Mouse (Mus musculus) kidney, postnatal 36 days (tissue): ENCODE measurements at regions not wholly inside any gene's neighbourhood (a gene's known extent, or its start where the extent isn't known, plus 50 kb on each side); places are given as distances from the start of the nearest gene placed in this dataset.

ENCODE experiments used
- DNase-seq, 2 experiments: peaks; one replicate each; pipeline ENCODE4 v3.0.0; 2021 to 2022; ENCODE audit warnings: mixed read lengths in 2 of 2

DNA sequence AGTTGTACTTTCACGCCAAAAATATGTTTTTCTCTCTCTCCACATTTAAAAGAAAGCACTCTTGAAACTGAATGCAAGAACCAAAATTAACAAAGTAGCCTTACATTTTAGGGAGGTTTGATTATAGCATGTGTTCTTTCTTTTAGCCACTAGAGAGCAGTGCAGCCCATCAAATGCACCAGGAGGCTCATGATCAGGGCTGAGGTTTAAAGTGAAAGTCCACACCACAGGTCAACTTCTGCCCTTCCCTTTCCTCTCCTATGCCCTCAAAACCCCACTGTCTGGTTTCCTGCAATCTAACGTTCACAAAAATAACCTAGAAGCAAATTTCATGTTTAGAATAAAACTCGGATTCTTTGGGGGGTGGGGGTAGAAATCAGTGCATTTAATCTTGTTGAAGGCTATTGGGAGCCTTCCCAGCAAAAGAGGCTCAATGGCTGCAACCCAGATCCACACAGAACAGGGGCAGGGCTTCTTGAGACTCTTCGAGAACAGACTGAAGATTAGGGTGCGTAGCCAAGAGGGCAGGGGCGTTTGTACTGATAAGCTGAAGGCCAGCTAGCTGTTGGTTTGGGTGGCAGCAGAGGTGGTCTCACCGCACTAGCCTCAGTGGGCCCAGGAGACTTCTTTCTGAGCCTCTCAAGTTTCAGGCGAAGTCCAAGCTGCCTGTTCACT lies 59.3 kb upstream of the Zfp770 start:
- DNase-seq = peak; percentile 56 to 65

DNA sequence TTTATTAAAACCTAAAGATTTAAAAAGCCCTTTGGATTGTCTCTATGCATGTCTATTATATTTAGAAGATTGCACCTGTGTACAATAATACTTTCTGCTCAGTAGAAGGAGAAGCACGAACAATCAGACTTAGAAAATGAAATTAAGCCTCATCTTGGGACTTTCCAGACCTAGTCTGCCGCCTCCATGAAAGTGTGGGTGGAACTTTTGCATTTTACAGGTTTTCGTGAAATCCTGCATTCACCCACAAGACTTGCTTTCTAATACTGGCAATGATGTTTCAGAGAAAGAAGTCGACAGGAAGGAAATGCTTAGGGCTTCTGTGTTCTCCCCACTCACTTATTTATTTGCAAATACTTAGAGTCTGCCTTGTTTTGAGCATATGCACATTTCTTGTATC lies 58.3 kb upstream of the Zfp770 start:
- DNase-seq = no peak
